Mouse (Mus musculus): ENCODE results near the gene Mrrf. TPM values are rescaled to one million over a fixed set of nuclear protein-coding genes. Genes with fewer than 3 reads are reported as not detected.

Gene Mrrf
- polyA plus RNA-seq, 1 experiment from 2014 or later = 34.2 TPM

GRCm38 (mm10) chr2:36102559-36102946 lies 33.6 kb upstream of the Mrrf start:
- no peak overlapping the region for H3K9ac ChIP-seq
- H3K36me3 ChIP-seq = no peaks in the 10 kb centered on the region
- WGBS = under 1% methylated on average over 21 of the region's 21 CpGs
- H3K9me3 ChIP-seq (replicated peaks) = no peaks in the 10 kb centered on the region
- H3K4me3 ChIP-seq = peak overlapping the region; percentile 59
- 0 out of 2 replicates have a peak, but pooled peaks have one; percentile 19 for ATAC-seq (ENCODE audit: insufficient number of reproducible peaks, low FRiP score)
- peak overlapping the region; percentile 95 for H3K4me2 ChIP-seq
- no peak overlapping the region for H3K27ac ChIP-seq (ENCODE audit: poor library complexity, severe bottlenecking)
- peaks cover 99% of the 10 kb centered on the region for H3K27me3 ChIP-seq (replicated peaks)
- H3K4me1 ChIP-seq (replicated peaks) = peaks cover 36% of the 10 kb centered on the region

- no peak for ATAC-seq (ENCODE audit: insufficient number of reproducible peaks, low FRiP score)
- WGBS = 1% methylated on average over 21 of the region's 21 CpGs
- H3K4me1 ChIP-seq (replicated peaks) = peaks cover 36% of the 10 kb centered on the region
- peak overlapping the region; percentile 59 for H3K4me3 ChIP-seq
- peaks cover 99% of the 10 kb centered on the region for H3K27me3 ChIP-seq (replicated peaks)
- peak overlapping the region; percentile 95 for H3K4me2 ChIP-seq
- no peaks in the 10 kb centered on the region for H3K9me3 ChIP-seq (replicated peaks)
- H3K27ac ChIP-seq (ENCODE audit: poor library complexity, severe bottlenecking) = no peak overlapping the region
- H3K36me3 ChIP-seq = no peaks in the 10 kb centered on the region
- H3K9ac ChIP-seq = 0 out of 2 replicates have a peak overlapping the region, but pooled peaks have one; percentile 34
Measured at GRCm38 (mm10) chr2:36103069-36103554, 33.1 kb upstream of the Mrrf start.

GRCm38 (mm10) chr2:36103555-36104367 lies 32.4 kb upstream of the Mrrf start:
- no peak overlapping the region for H3K27ac ChIP-seq (ENCODE audit: poor library complexity, severe bottlenecking)
- under 1% methylated on average over 38 of the region's 38 CpGs for WGBS
- no peak for ATAC-seq (ENCODE audit: insufficient number of reproducible peaks, low FRiP score)
- 0 out of 2 replicates have a peak overlapping the region, but pooled peaks have one; percentile 34 for H3K9ac ChIP-seq
- peaks cover 99% of the 10 kb centered on the region for H3K27me3 ChIP-seq (replicated peaks)
- H3K36me3 ChIP-seq = no peaks in the 10 kb centered on the region
- peak overlapping the region; percentile 59 for H3K4me3 ChIP-seq
- H3K4me2 ChIP-seq = peak overlapping the region; percentile 95
- H3K4me1 ChIP-seq (replicated peaks) = peaks cover 36% of the 10 kb centered on the region
- no peaks in the 10 kb centered on the region for H3K9me3 ChIP-seq (replicated peaks)

- Histone ChIP-seq H3K36me3 (no peaks in the 10 kb centered on the region), H3K4me2 (peak overlapping the region; percentile 95), H3K27me3 (replicated peaks) (peaks cover 99% of the 10 kb centered on the region), H3K4me1 (replicated peaks) (peaks cover 36% of the 10 kb centered on the region), H3K4me3 (peak overlapping the region; percentile 59), H3K9ac (no peak overlapping the region), H3K27ac (ENCODE audit: poor library complexity, severe bottlenecking) (no peak overlapping the region), H3K9me3 (replicated peaks) (no peaks in the 10 kb centered on the region)
- under 1% methylated on average over 32 of the region's 32 CpGs for WGBS
- ATAC-seq (ENCODE audit: insufficient number of reproducible peaks, low FRiP score) = no peak
Measured at GRCm38 (mm10) chr2:36104436-36104955, 31.7 kb upstream of the Mrrf start.

GRCm38 (mm10) chr2:36104956-36105741 lies 31.0 kb upstream of the Mrrf start, which contains the start of gene Lhx6:
TSS of gene Lhx6 (minus strand) at chr2:36105408.
- Histone ChIP-seq H3K4me3 (peak within 1 kb of the TSS; percentile 59), H3K4me2 (peak within 1 kb of the TSS; percentile 95), H3K9me3 (replicated peaks) (no peaks in the 10 kb centered on the region), H3K9ac (peak within 1 kb of the TSS; percentile 56), H3K36me3 (no peaks in the 10 kb centered on the region), H3K27ac (ENCODE audit: poor library complexity, severe bottlenecking) (no peak within 1 kb of the TSS), H3K27me3 (replicated peaks) (peaks cover 99% of the 10 kb centered on the region), H3K4me1 (replicated peaks) (peaks cover 36% of the 10 kb centered on the region)
- 1% methylated on average over 58 of the region's 58 CpGs for WGBS
- ATAC-seq (ENCODE audit: insufficient number of reproducible peaks, low FRiP score) = no peak

GRCm38 (mm10) chr2:36108615-36109014 lies 27.6 kb upstream of the Mrrf start:
- 12% methylated on average over 7 of the region's 7 CpGs for WGBS
- Histone ChIP-seq H3K4me2 (no peak overlapping the region), H3K4me1 (replicated peaks) (peaks cover 22% of the 10 kb centered on the region), H3K36me3 (no peaks in the 10 kb centered on the region), H3K4me3 (no peak overlapping the region), H3K9me3 (replicated peaks) (no peaks in the 10 kb centered on the region), H3K9ac (no peak overlapping the region), H3K27ac (ENCODE audit: poor library complexity, severe bottlenecking) (no peak overlapping the region), H3K27me3 (replicated peaks) (peaks cover 89% of the 10 kb centered on the region)
- ATAC-seq (ENCODE audit: insufficient number of reproducible peaks, low FRiP score) = no peak

GRCm38 (mm10) chr2:36112632-36113031 lies 23.6 kb upstream of the Mrrf start:
- Histone ChIP-seq H3K9ac (no peak overlapping the region), H3K27ac (ENCODE audit: poor library complexity, severe bottlenecking) (no peak overlapping the region), H3K4me2 (no peak overlapping the region), H3K9me3 (replicated peaks) (no peaks in the 10 kb centered on the region), H3K4me1 (replicated peaks) (no peaks in the 10 kb centered on the region), H3K27me3 (replicated peaks) (peaks cover 50% of the 10 kb centered on the region), H3K4me3 (no peak overlapping the region), H3K36me3 (peaks cover 19% of the 10 kb centered on the region)
- no peak for ATAC-seq (ENCODE audit: insufficient number of reproducible peaks, low FRiP score)
- 67% methylated on average over 3 of the region's 3 CpGs for WGBS

GRCm38 (mm10) chr2:36126795-36127429 lies 9.3 kb upstream of the Mrrf start:
- no peak overlapping the region for H3K27ac ChIP-seq (ENCODE audit: poor library complexity, severe bottlenecking)
- no peak overlapping the region for H3K4me2 ChIP-seq
- no peaks in the 10 kb centered on the region for H3K27me3 ChIP-seq (replicated peaks)
- ATAC-seq (ENCODE audit: insufficient number of reproducible peaks, low FRiP score) = no peak
- 91% methylated on average over 9 of the region's 9 CpGs for WGBS
- peaks cover 76% of the 10 kb centered on the region for H3K36me3 ChIP-seq
- H3K4me3 ChIP-seq = no peak overlapping the region
- no peaks in the 10 kb centered on the region for H3K9me3 ChIP-seq (replicated peaks)
- peaks cover 13% of the 10 kb centered on the region; the same call in 1 of the 2 replicates for H3K4me1 ChIP-seq (replicated peaks)
- H3K9ac ChIP-seq = no peak overlapping the region

- H3K9ac ChIP-seq = no peak overlapping the region
- H3K9me3 ChIP-seq (replicated peaks) = no peaks in the 10 kb centered on the region
- no peak for ATAC-seq (ENCODE audit: insufficient number of reproducible peaks, low FRiP score)
- WGBS = 62% methylated on average over 4 of the region's 4 CpGs
- peaks cover 75% of the 10 kb centered on the region for H3K36me3 ChIP-seq
- no peak overlapping the region for H3K4me3 ChIP-seq
- no peaks in the 10 kb centered on the region for H3K27me3 ChIP-seq (replicated peaks)
- no peak overlapping the region for H3K27ac ChIP-seq (ENCODE audit: poor library complexity, severe bottlenecking)
- H3K4me1 ChIP-seq (replicated peaks) = peaks cover 13% of the 10 kb centered on the region; the same call in 1 of the 2 replicates
- H3K4me2 ChIP-seq = no peak overlapping the region
Measured at GRCm38 (mm10) chr2:36127973-36128372, 8.2 kb upstream of the Mrrf start.

- H3K27ac ChIP-seq (ENCODE audit: poor library complexity, severe bottlenecking) = no peak overlapping the region
- 64% methylated on average over 3 of the region's 3 CpGs for WGBS
Measured at GRCm38 (mm10) chr2:36129051-36129450, 7.1 kb upstream of the Mrrf start.

More at GRCm38 (mm10) chr2:36129051-36129450, 7.1 kb upstream of the Mrrf start:
- Histone ChIP-seq H3K27me3 (replicated peaks) (no peaks in the 10 kb centered on the region), H3K9ac (no peak overlapping the region), H3K4me3 (no peak overlapping the region), H3K4me1 (replicated peaks) (peaks cover 13% of the 10 kb centered on the region; the same call in 1 of the 2 replicates), H3K36me3 (peaks cover 76% of the 10 kb centered on the region), H3K4me2 (no peak overlapping the region), H3K9me3 (replicated peaks) (no peaks in the 10 kb centered on the region)
- no peak for ATAC-seq (ENCODE audit: insufficient number of reproducible peaks, low FRiP score)
